Mouse (Mus musculus) heart, embryonic 10.5 days (tissue): Measurements from ENCODE around the gene Fkbp1b. TPM values are rescaled to one million over a fixed set of nuclear protein-coding genes. Genes with fewer than 3 reads are reported as not detected.
A peak's percentile ranks its signal among the peaks of the same experiment; 100 is the strongest.
"Not testable (repeated sequence)": the region's sequence is repeated elsewhere in the genome, so short reads cannot be mapped to it uniquely, and the experiment has no call there.

Source experiments
- DNase-seq: peaks from one replicate; pipeline ENCODE4 v3.0.0-alpha.2; 2017; ENCODE audit warnings: low spot score
- H3K27ac ChIP-seq: fragments of 300-500 bp; sonication (generic); 2 replicates; pipeline ENCODE4 v1.5.1; 2016; ENCODE audit warnings: mild to moderate bottlenecking
- H3K27me3 ChIP-seq: fragments of 300-500 bp; sonication (generic); 2 replicates; pipeline ENCODE4 v1.6.1; 2016; ENCODE audit warnings: mild to moderate bottlenecking; ENCODE audit not compliant: poor library complexity, insufficient read depth, severe bottlenecking
- H3K36me3 ChIP-seq: fragments of 300-500 bp; sonication (generic); 2 replicates; pipeline ENCODE4 v1.6.1; 2016; ENCODE audit warnings: mild to moderate bottlenecking, moderate library complexity
- H3K4me1 ChIP-seq: fragments of 300-500 bp; sonication (generic); 2 replicates; pipeline ENCODE4 v1.6.1; 2016; ENCODE audit warnings: mild to moderate bottlenecking
- H3K4me3 ChIP-seq: fragments of 300-500 bp; sonication (generic); 2 replicates; pipeline ENCODE4 v1.5.1; 2016; ENCODE audit warnings: mild to moderate bottlenecking, moderate library complexity
- H3K9me3 ChIP-seq: fragments of 300-500 bp; sonication (generic); 2 replicates; pipeline ENCODE4 v1.6.1; 2016; ENCODE audit warnings: mild to moderate bottlenecking, moderate library complexity
- WGBS: fragments of 180-500 bp; shearing (Covaris S2); methylation state at CpG from one replicate; pipeline ENCODE4 v1.1.7; 2016; 5-methylcytosine and 5-hydroxymethylcytosine counted together
- polyA plus RNA-seq: library from polyadenylated mRNA; unstranded; fragments of >200 nt; fragmentation: Nextera tagmentation; extraction: Ambion mirVana; gene quantifications from 2 replicates; pipeline ENCODE4 v1.2.1, GENCODE M21; 2016

The Fkbp1b gene
- polyA plus RNA-seq: 7.4 and 12.5 TPM in 2 replicates

GRCm38 (mm10) chr12:4841392-4841887, at the start of gene Fkbp1b:
TSS of gene Fkbp1b (minus strand) at chr12:4841591.
- H3K4me3 ChIP-seq: peak within 1 kb of the TSS; percentile 73
- no peaks in the 10 kb centered on the region for H3K9me3 ChIP-seq
- WGBS: 1% methylated on average over 37 of the region's 37 CpGs
- H3K4me1 ChIP-seq: peaks cover 19% of the 10 kb centered on the region
- peak; percentile 87 for DNase-seq
- H3K27ac ChIP-seq: peak within 1 kb of the TSS; percentile 84
- 0 out of 2 replicates have a peak, but pooled peaks cover 10% of the 10 kb centered on the region for H3K27me3 ChIP-seq
- no peaks in the 10 kb centered on the region for H3K36me3 ChIP-seq

GRCm38 (mm10) chr12:4889891-4890290, 48.5 kb upstream of the Fkbp1b start:
- Histone ChIP-seq H3K4me1 (peaks cover 9% of the 10 kb centered on the region; the same call in 1 of the 2 replicates), H3K36me3 (peaks cover 12% of the 10 kb centered on the region; the same call in 1 of the 2 replicates), H3K4me3 (no peak overlapping the region), H3K27me3 (no peaks in the 10 kb centered on the region), H3K9me3 (no peaks in the 10 kb centered on the region), H3K27ac (no peak overlapping the region)
- WGBS: 95% methylated on average over 1 of the region's 1 CpGs
- DNase-seq: no peak

- 49% methylated on average over 2 of the region's 2 CpGs for WGBS
- H3K4me3 ChIP-seq: no peak overlapping the region
- peaks cover 11% of the 10 kb centered on the region; the same call in 1 of the 2 replicates for H3K36me3 ChIP-seq
- H3K27me3 ChIP-seq: no peaks in the 10 kb centered on the region
- H3K27ac ChIP-seq: no peak overlapping the region
- no peak for DNase-seq
- H3K4me1 ChIP-seq: peaks cover 9% of the 10 kb centered on the region; the same call in 1 of the 2 replicates
- H3K9me3 ChIP-seq: no peaks in the 10 kb centered on the region
Measured at GRCm38 (mm10) chr12:4889251-4889650, 47.9 kb upstream of the Fkbp1b start.

- no peak for DNase-seq
- no peaks in the 10 kb centered on the region for H3K27me3 ChIP-seq
- H3K27ac ChIP-seq: no peak overlapping the region
- peaks cover 9% of the 10 kb centered on the region; the same call in 1 of the 2 replicates for H3K4me1 ChIP-seq
- H3K9me3 ChIP-seq: no peaks in the 10 kb centered on the region
- H3K36me3 ChIP-seq: peaks cover 6% of the 10 kb centered on the region; the same call in 1 of the 2 replicates
- no peak overlapping the region for H3K4me3 ChIP-seq
Measured at GRCm38 (mm10) chr12:4888739-4889138, 47.3 kb upstream of the Fkbp1b start.

- peaks cover 20% of the 10 kb centered on the region for H3K36me3 ChIP-seq
- not testable (repeated sequence) for DNase-seq
Measured at GRCm38 (mm10) chr12:4886581-4886980, 45.2 kb upstream of the Fkbp1b start.

GRCm38 (mm10) chr12:4885062-4885461, 43.7 kb upstream of the Fkbp1b start:
- 80% methylated on average over 1 of the region's 1 CpGs for WGBS
- no peak for DNase-seq
- Histone ChIP-seq H3K9me3 (no peaks in the 10 kb centered on the region), H3K4me1 (peaks cover 9% of the 10 kb centered on the region; the same call in 1 of the 2 replicates), H3K27me3 (no peaks in the 10 kb centered on the region), H3K4me3 (no peak overlapping the region), H3K27ac (no peak overlapping the region), H3K36me3 (peaks cover 27% of the 10 kb centered on the region)

More at GRCm38 (mm10) chr12:4886581-4886980, 45.2 kb upstream of the Fkbp1b start:
- not testable (repeated sequence) for H3K4me3 ChIP-seq, H3K4me1 ChIP-seq, H3K27ac ChIP-seq, H3K9me3 ChIP-seq, H3K27me3 ChIP-seq
- 97% methylated on average over 4 of the region's 4 CpGs for WGBS

GRCm38 (mm10) chr12:4882086-4882485, 40.7 kb upstream of the Fkbp1b start:
- Histone ChIP-seq H3K27me3 (no peaks in the 10 kb centered on the region), H3K36me3 (peaks cover 46% of the 10 kb centered on the region), H3K4me3 (no peak overlapping the region), H3K4me1 (no peaks in the 10 kb centered on the region), H3K27ac (no peak overlapping the region), H3K9me3 (no peaks in the 10 kb centered on the region)
- WGBS: 81% methylated on average over 2 of the region's 2 CpGs
- DNase-seq: no peak

GRCm38 (mm10) chr12:4879048-4879447, 37.7 kb upstream of the Fkbp1b start:
- no peak overlapping the region for H3K27ac ChIP-seq
- H3K9me3 ChIP-seq: no peaks in the 10 kb centered on the region
- peaks cover 6% of the 10 kb centered on the region for H3K4me1 ChIP-seq
- WGBS: 90% methylated on average over 5 of the region's 5 CpGs
- DNase-seq: no peak
- no peaks in the 10 kb centered on the region for H3K27me3 ChIP-seq
- H3K36me3 ChIP-seq: peaks cover 40% of the 10 kb centered on the region
- no peak overlapping the region for H3K4me3 ChIP-seq

- H3K9me3 ChIP-seq: no peaks in the 10 kb centered on the region
- no peaks in the 10 kb centered on the region for H3K27me3 ChIP-seq
- no peak overlapping the region for H3K4me3 ChIP-seq
- no peak for DNase-seq
- H3K27ac ChIP-seq: no peak overlapping the region
- WGBS: 66% methylated on average over 9 of the region's 9 CpGs
- H3K4me1 ChIP-seq: peaks cover 13% of the 10 kb centered on the region
- H3K36me3 ChIP-seq: peaks cover 37% of the 10 kb centered on the region
Measured at GRCm38 (mm10) chr12:4878296-4878783, 36.9 kb upstream of the Fkbp1b start.

GRCm38 (mm10) chr12:4875623-4876022, 34.2 kb upstream of the Fkbp1b start:
- Histone ChIP-seq H3K36me3 (peaks cover 22% of the 10 kb centered on the region), H3K27me3 (no peaks in the 10 kb centered on the region), H3K27ac (no peak overlapping the region), H3K9me3 (no peaks in the 10 kb centered on the region), H3K4me3 (no peak overlapping the region), H3K4me1 (peaks cover 21% of the 10 kb centered on the region)
- no peak for DNase-seq
- whole genome bisulfite sequencing: 85% methylated on average over 8 of the region's 8 CpGs

GRCm38 (mm10) chr12:4874161-4874927, 33.0 kb upstream of the Fkbp1b start, which contains the start of gene Mfsd2b:
TSS of gene Mfsd2b (minus strand) at chr12:4874359.
- Histone ChIP-seq H3K4me1 (peaks cover 24% of the 10 kb centered on the region), H3K4me3 (peak within 1 kb of the TSS; percentile 59), H3K9me3 (no peaks in the 10 kb centered on the region), H3K27me3 (no peaks in the 10 kb centered on the region), H3K36me3 (peaks cover 12% of the 10 kb centered on the region), H3K27ac (peak within 1 kb of the TSS; percentile 72)
- 4% methylated on average over 24 of the region's 24 CpGs for WGBS
- peak; percentile 94 for DNase-seq

- no peak for DNase-seq
- H3K9me3 ChIP-seq: no peaks in the 10 kb centered on the region
- WGBS: 63% methylated on average over 6 of the region's 6 CpGs
- peaks cover 32% of the 10 kb centered on the region for H3K4me1 ChIP-seq
- peaks cover 4% of the 10 kb centered on the region; the same call in 1 of the 2 replicates for H3K36me3 ChIP-seq
- H3K27me3 ChIP-seq: no peaks in the 10 kb centered on the region
- peak overlapping the region; percentile 72 for H3K27ac ChIP-seq
- H3K4me3 ChIP-seq: peak overlapping the region; percentile 59
Measured at GRCm38 (mm10) chr12:4873531-4873930, 32.1 kb upstream of the Fkbp1b start.

GRCm38 (mm10) chr12:4872983-4873477, 31.6 kb upstream of the Fkbp1b start:
- Histone ChIP-seq H3K36me3 (no peaks in the 10 kb centered on the region), H3K27ac (peak overlapping the region; percentile 72), H3K4me1 (peaks cover 32% of the 10 kb centered on the region), H3K4me3 (peak overlapping the region; percentile 59; the same call in 1 of the 2 replicates), H3K9me3 (no peaks in the 10 kb centered on the region), H3K27me3 (no peaks in the 10 kb centered on the region)
- no peak for DNase-seq
- WGBS: 42% methylated on average over 5 of the region's 5 CpGs
